8 mouse cellular contexts compared by ENCODE assay signal in the genomic region with DNA sequence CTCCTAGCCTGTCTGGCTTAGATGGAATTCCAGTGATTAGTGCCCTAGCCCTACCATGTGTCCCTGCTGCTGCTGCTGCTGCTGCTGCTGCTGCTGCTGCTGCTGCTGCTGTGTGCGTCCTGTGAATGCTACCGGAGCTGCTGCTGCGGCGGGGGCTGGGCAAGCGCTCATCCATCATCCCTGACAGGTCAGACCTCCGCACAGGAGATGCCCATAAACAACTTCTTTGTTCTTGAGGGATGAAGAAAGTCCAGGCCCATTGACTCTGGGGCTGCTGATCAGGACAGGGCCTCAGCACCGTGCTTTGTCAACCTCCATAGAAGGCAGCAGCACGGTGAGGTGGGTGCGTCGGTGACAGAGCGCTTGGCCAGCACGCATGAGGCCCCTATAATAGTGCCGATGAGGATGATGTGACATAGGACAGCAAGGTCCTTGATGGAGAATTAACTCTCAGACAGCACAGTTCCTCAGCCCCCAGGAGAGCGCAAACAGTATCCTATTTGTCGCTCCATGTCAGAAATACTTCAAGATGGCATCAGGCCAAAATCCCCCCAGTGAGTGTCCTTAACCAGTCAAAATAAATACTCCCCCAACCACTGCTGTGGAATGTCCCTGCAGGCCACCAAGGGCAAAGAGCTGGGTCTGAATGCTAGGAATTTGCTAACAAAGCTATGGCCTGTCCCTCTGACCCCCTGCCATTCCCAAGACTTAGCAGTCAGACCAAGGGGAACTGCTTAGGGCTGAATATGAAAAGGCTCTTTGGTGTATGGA.
DNase-seq lines count a peak whose midpoint lies in the region; ATAC-seq and TF ChIP-seq lines count a peak whose summit lies in the region.

No protein-coding gene starts in this region.

- H3K36me3 ChIP-seq in embryonic facial prominence, embryonic 11.5 days (replicated peaks; ENCODE audit: control insufficient read depth, insufficient read depth, low read depth, low read length): no peaks in the 10 kb centered on the region
- no peaks in the 10 kb centered on the region for H3K36me3 ChIP-seq in intestine, postnatal 0 days (ENCODE audit: control insufficient read depth, insufficient read depth)
- H3K36me3 ChIP-seq in midbrain, embryonic 11.5 days (ENCODE audit: control insufficient read depth, insufficient read depth, low read length): no peaks in the 10 kb centered on the region

- no peaks in the 10 kb centered on the region; the same call in none of the 2 replicates for H3K4me1 ChIP-seq in embryonic facial prominence, embryonic 11.5 days (ENCODE audit: control insufficient read depth, insufficient read depth, low read length)
- H3K4me1 ChIP-seq in intestine, postnatal 0 days (replicated peaks; ENCODE audit: control insufficient read depth, insufficient read depth, low read length): no peaks in the 10 kb centered on the region
- H3K4me1 ChIP-seq in midbrain, embryonic 11.5 days (ENCODE audit: control insufficient read depth, insufficient read depth, low read length): peaks cover 16% of the 10 kb centered on the region

- TF ChIP-seq CTCF in intestine, postnatal 0 days (IDR thresholded peaks at IDR 0.05; ENCODE audit: low read depth): no peak

- H3K27me3 ChIP-seq in embryonic facial prominence, embryonic 11.5 days (ENCODE audit: control insufficient read depth, insufficient read depth, low read length): no peaks in the 10 kb centered on the region
- H3K27me3 ChIP-seq in intestine, postnatal 0 days (replicated peaks; ENCODE audit: control insufficient read depth, insufficient read depth, low read length): no peaks in the 10 kb centered on the region
- no peaks in the 10 kb centered on the region for H3K27me3 ChIP-seq in midbrain, embryonic 11.5 days (ENCODE audit: control insufficient read depth, insufficient read depth, low read length)

- H3K27ac ChIP-seq in embryonic facial prominence, embryonic 11.5 days (replicated peaks; ENCODE audit: low read depth, low read length): peak overlapping the region; percentile 5
- H3K27ac ChIP-seq in intestine, postnatal 0 days (ENCODE audit: low read depth, low read length): peak overlapping the region; percentile 50; the same call in 1 of the 2 replicates
- peak overlapping the region; percentile 52; the same call in 1 of the 2 replicates for H3K27ac ChIP-seq in midbrain, embryonic 11.5 days (ENCODE audit: low read depth, low read length)

- H3K4me3 ChIP-seq in embryonic facial prominence, embryonic 11.5 days (ENCODE audit: low read depth, low read length): no peak overlapping the region
- H3K4me3 ChIP-seq in intestine, postnatal 0 days (ENCODE audit: low read depth, low read length): no peak overlapping the region
- H3K4me3 ChIP-seq in midbrain, embryonic 11.5 days (ENCODE audit: low read depth, low read length): no peak overlapping the region

- WGBS in embryonic facial prominence, embryonic 11.5 days: 12% methylated on average over 15 of the region's 15 CpGs
- 30% methylated on average over 15 of the region's 15 CpGs for WGBS in intestine, postnatal 0 days
- 16% methylated on average over 15 of the region's 15 CpGs for WGBS in midbrain, embryonic 11.5 days

- peak overlapping the region; percentile 1 for H3K9ac ChIP-seq in embryonic facial prominence, embryonic 11.5 days (replicated peaks; ENCODE audit: low read length)
- no peak overlapping the region for H3K9ac ChIP-seq in intestine, postnatal 0 days (ENCODE audit: low read depth, low read length)
- peak overlapping the region; percentile 51 for H3K9ac ChIP-seq in midbrain, embryonic 11.5 days (ENCODE audit: low read length)

- H3K4me2 ChIP-seq in embryonic facial prominence, embryonic 11.5 days (ENCODE audit: low read depth, low read length): peak overlapping the region; percentile 5; the same call in 1 of the 2 replicates
- H3K4me2 ChIP-seq in intestine, postnatal 0 days (replicated peaks; ENCODE audit: low read depth): peak overlapping the region; percentile 10; the same call in 1 of the 2 replicates
- peak overlapping the region; percentile 14; the same call in 1 of the 2 replicates for H3K4me2 ChIP-seq in midbrain, embryonic 11.5 days

- peak; percentile 42 for DNase-seq in adrenal gland, postnatal 10 days
- no peak for DNase-seq in adrenal gland, adult 2 months
- DNase-seq in embryonic facial prominence, embryonic 11.5 days (ENCODE audit: low spot score): peak; percentile 54
- peak; percentile 93 for DNase-seq in midbrain, embryonic 11.5 days (ENCODE audit: low spot score, missing footprints)
- no peak for DNase-seq in c-Kit-positive CD71-positive TER-119-positive erythroid progenitor cells, embryonic 14.5 days (ENCODE audit: low spot score)
- no peak for DNase-seq in spleen, postnatal 10 days (ENCODE audit: low spot score in 2 of 2)
- no peak for DNase-seq in adrenal gland, adult 8-10 months

- peak; percentile 84 for ATAC-seq in embryonic facial prominence, embryonic 11.5 days (replicated peaks; ENCODE audit: insufficient number of reproducible peaks, low FRiP score, low TSS enrichment, low read depth)
- no peak; the same call in 1 of the 2 replicates for ATAC-seq in intestine, postnatal 0 days
- peak; percentile 57 for ATAC-seq in midbrain, embryonic 11.5 days (ENCODE audit: low FRiP score)

- no peaks in the 10 kb centered on the region for H3K9me3 ChIP-seq in embryonic facial prominence, embryonic 11.5 days (replicated peaks; ENCODE audit: control insufficient read depth, low read length)
- H3K9me3 ChIP-seq in intestine, postnatal 0 days (ENCODE audit: control insufficient read depth): no peaks in the 10 kb centered on the region
- no peaks in the 10 kb centered on the region for H3K9me3 ChIP-seq in midbrain, embryonic 11.5 days (ENCODE audit: control insufficient read depth, low read length)

Comparison
In these comparisons a context has a peak if more than half of its experiments do, and no peak if none do; other contexts are left out.
1. DNase-seq: peak in adrenal gland, postnatal 10 days (single experiment), embryonic facial prominence, embryonic 11.5 days (single experiment) and midbrain, embryonic 11.5 days (single experiment); none in adrenal gland, adult 2 months (single experiment), c-Kit-positive CD71-positive TER-119-positive erythroid progenitor cells, embryonic 14.5 days (single experiment), spleen, postnatal 10 days (0 of 2) and adrenal gland, adult 8-10 months (single experiment).
2. Peak in every context shown above with its lines, with median percentiles within 50 percentile points of each other: H3K27ac ChIP-seq and H3K4me2 ChIP-seq.